In genomic region chr9:120518946-120519345, GRCm38 (mm10) we compare ENCODE assay signal across 31 mouse cellular contexts. TPM values are rescaled to one million over a fixed set of nuclear protein-coding genes. Genes with fewer than 3 reads are reported as not detected.
"Had no signal": no experiment of that assay in that cellular context is flagged by ENCODE, and none has a peak within 500 bp of the region (broad histone marks: within the 10 kb centered on the region; RNA-seq: fewer than 3 reads in every experiment).

No protein-coding gene starts in this region.

- H3K27ac ChIP-seq: limb, embryonic 10.5 days; limb, embryonic 12.5 days; limb, embryonic 13.5 days; limb, embryonic 15.5 days; liver, embryonic 12.5 days; liver, embryonic 13.5 days; liver, embryonic 14.5 days; liver, embryonic 15.5 days; lung, embryonic 15.5 days; macrophage; midbrain, embryonic 10.5 days; midbrain, embryonic 12.5 days; midbrain, embryonic 13.5 days; midbrain, embryonic 15.5 days had no signal

- H3K36me3 ChIP-seq: limb, embryonic 10.5 days; limb, embryonic 12.5 days; limb, embryonic 13.5 days; limb, embryonic 15.5 days; liver, embryonic 12.5 days; liver, embryonic 13.5 days; liver, embryonic 15.5 days; lung, embryonic 15.5 days; midbrain, embryonic 10.5 days; midbrain, embryonic 12.5 days; midbrain, embryonic 13.5 days; midbrain, embryonic 15.5 days had no signal

- H3K4me3 ChIP-seq: left cerebral cortex, adult 2 months; limb, embryonic 10.5 days; limb, embryonic 12.5 days; limb, embryonic 13.5 days; limb, embryonic 15.5 days; liver, embryonic 12.5 days; liver, embryonic 13.5 days; liver, embryonic 15.5 days; lung, embryonic 15.5 days; megakaryocyte, embryonic 14.5 days; midbrain, embryonic 10.5 days; midbrain, embryonic 12.5 days; midbrain, embryonic 13.5 days; midbrain, embryonic 15.5 days had no signal

- H3K4me1 ChIP-seq: limb, embryonic 12.5 days; limb, embryonic 13.5 days; limb, embryonic 15.5 days; liver, embryonic 12.5 days; liver, embryonic 13.5 days; liver, embryonic 15.5 days; lung, embryonic 15.5 days; midbrain, embryonic 12.5 days; midbrain, embryonic 13.5 days; midbrain, embryonic 15.5 days had no signal

- H3K27me3 ChIP-seq: limb, embryonic 12.5 days; limb, embryonic 13.5 days; limb, embryonic 15.5 days; liver, embryonic 13.5 days; liver, embryonic 15.5 days; lung, embryonic 15.5 days; midbrain, embryonic 12.5 days; midbrain, embryonic 13.5 days; midbrain, embryonic 15.5 days had no signal

- DNase-seq: liver; liver, embryonic 13.5 days; liver, postnatal 0 days; lung, adult 18-20 months; lung, adult 2 months; lung, postnatal 10 days; lung, postnatal 14 days; lung, postnatal 36 days; lung, postnatal 4 days had no signal

- H3K9ac ChIP-seq: limb, embryonic 12.5 days; limb, embryonic 13.5 days; limb, embryonic 15.5 days; liver, embryonic 12.5 days; liver, embryonic 13.5 days; liver, embryonic 14.5 days; liver, embryonic 15.5 days; liver, postnatal 0 days; lung, embryonic 14.5 days; lung, embryonic 15.5 days; midbrain, embryonic 12.5 days; midbrain, embryonic 13.5 days; midbrain, embryonic 15.5 days had no signal

- H3K4me2 ChIP-seq: limb, embryonic 12.5 days; limb, embryonic 13.5 days; limb, embryonic 15.5 days; liver, embryonic 11.5 days; liver, embryonic 12.5 days; liver, embryonic 13.5 days; liver, embryonic 15.5 days; lung, embryonic 14.5 days; lung, embryonic 15.5 days; midbrain, embryonic 12.5 days; midbrain, embryonic 13.5 days had no signal

- ATAC-seq: liver, embryonic 12.5 days; liver, postnatal 0 days; lung, postnatal 0 days; midbrain, embryonic 13.5 days; midbrain, embryonic 15.5 days had no signal

- H3K9me3 ChIP-seq: limb, embryonic 10.5 days; limb, embryonic 12.5 days; limb, embryonic 13.5 days; limb, embryonic 15.5 days; liver, embryonic 12.5 days; liver, embryonic 13.5 days; liver, embryonic 15.5 days; lung, embryonic 15.5 days; midbrain, embryonic 10.5 days; midbrain, embryonic 12.5 days; midbrain, embryonic 13.5 days; midbrain, embryonic 15.5 days had no signal

RNA-seq across cellular contexts. Expression of gene Entpd3, which starts 20.7 kb away (rescaled TPM):
- total RNA-seq: liver, adult 2 months; megakaryocyte progenitor cell, adult 5-6 weeks; megakaryocyte-erythroid progenitor cell, adult 5-6 weeks; monocyte, adult 5-6 weeks had no signal
- polyA plus RNA-seq: liver, adult 2 months; liver, embryonic 12.5 days; liver, embryonic 15.5 days; liver, postnatal 0 days; macrophage had no signal
